Mouse (Mus musculus) spleen, postnatal 10 days (tissue): Measurements from ENCODE around the gene Fam131a.
A peak's percentile ranks its signal among the peaks of the same experiment; 100 is the strongest.
"Not testable (repeated sequence)": the region's sequence is repeated elsewhere in the genome, so short reads cannot be mapped to it uniquely, and the experiment has no call there.

ENCODE experiments used
- DNase-seq, 2 experiments: peaks; one replicate each; pipeline ENCODE4 v3.0.0; 2021 to 2022; ENCODE audit warnings: low spot score in 2 of 2

The Fam131a gene

DNA sequence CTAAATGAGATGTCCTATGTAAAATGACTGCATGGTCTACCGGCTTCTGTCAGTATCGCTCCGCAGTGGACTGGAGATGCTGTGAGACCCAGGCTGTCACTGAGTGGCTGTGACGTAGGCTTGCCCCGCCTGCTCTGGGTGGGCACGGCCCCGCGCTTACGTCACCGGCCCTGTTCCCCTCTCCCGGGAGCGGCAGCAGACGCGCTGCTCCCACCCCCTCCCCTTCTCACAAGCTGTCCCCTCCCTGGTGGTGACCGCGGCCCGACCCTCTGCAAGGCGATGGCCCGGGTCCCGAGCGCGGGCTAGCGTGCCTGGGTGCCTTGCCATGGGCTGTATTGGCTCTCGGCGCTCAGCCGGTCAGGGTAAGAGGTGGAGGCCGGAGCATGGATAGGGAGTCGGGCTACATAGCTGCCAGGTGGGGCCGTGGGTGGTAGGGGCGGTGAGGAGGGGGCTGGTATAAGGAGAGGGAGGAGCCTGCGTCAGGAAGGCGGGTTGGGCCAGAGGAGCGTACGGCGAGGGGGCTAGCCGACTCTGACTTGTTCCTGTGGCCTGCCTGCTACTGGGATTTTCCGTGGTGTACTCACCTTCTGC is at the start of gene Fam131a:
Gene Fam131a, plus strand, starts transcription at position 131 of the 591 bp plus-strand sequence.
- DNase-seq = peak; percentile 59 to 76

DNA sequence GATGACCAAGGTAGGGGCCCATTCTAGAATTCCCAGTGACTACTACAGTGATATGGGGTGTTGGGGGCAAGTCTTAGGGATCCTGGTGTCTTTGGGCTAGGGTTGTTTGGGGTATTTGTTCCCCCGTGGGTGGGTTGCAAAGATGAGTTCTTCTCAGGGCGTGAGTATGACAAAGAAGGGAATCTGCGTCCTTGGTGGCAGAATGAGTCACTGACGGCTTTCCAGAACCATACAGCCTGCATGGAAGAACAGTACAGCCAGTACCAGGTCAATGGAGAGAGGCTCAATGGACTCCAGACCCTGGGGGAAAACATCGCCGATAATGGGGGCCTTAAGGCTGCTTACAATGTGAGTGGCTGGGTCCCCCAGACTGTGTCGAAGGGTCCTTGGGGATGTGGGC is 49.1 kb upstream of the Fam131a start:
- no peak for DNase-seq

DNA sequence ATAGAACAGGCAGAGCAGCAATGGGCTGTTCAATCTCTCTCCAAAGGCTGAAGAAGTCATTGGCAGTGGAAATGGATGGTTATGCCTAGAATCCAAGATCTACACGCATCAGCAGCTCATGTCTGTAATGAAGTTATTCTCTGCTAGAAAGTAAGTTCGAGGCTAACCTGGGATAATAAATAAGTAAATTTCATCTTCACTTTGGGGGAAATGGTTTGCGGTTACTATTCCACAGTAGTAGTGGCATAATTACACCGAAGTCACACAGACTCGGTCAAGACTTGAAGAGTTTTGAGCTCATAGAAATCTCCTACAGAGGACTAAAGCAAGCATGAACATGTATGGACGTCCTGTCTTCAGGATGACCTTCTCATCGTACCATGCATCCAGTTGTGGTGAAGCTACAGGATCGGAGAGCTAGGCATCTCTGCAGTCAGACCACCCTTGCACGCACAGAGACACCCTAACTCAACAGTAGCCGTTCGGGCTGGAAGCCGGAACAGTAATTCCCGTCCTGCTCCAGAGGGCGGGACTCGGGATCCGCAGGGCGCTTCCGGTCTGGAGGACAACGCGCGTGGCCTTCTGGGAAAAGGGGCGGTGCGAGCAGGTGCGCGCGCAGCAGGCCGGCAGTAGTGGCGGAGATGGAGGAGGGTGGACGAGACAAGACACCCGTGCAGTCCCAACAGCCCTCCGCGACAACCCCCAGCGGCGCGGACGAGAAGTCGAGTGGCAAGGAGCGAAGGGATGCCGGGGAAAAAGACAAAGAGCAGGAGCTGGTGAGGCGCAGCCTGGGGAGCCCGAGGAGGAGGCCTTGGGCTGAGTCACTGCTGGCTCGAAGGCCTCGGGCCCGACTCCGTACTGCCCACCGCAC is 41.7 kb upstream of the Fam131a start, which contains the start of gene Psmd2:
Gene Psmd2, plus strand, starts transcription at position 577 of the 871 bp plus-strand sequence.
- DNase-seq = peak; percentile 99

DNA sequence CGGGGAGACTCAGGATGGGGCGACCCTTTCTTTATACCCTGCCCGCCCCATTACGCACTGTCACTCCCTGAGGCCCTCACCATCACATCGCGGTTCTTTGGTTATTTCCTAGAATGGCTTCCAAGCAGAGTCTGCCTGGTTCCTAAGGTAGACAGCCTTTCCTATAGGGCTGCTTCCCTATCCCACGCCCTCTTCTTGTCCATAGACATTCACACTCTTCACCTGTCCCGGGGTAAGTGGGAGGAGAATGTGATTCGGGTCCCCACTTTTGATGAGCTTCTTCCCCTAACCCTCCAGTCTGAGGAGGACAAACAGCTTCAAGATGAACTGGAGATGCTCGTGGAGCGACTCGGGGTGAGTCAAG is 41.1 kb upstream of the Fam131a start:
- DNase-seq = no peak

DNA sequence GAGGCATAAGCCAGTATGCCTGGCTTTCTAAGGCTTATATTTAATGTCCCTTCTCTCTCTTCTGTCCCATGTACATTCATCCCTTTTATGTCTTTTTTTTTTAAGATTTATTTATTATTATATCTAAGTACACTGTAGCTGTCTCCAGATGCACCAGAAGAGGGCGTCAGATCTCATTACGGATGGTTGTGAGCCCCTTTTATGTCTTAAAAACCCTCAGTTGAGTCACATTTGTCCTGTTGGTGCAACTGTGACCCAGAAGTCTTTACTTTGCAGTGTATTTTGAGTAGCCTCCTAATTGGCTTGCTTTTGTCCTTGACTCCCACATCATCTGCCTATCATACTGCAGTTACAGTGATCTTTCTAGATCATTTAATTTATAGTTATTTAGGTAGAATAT is 39.7 kb upstream of the Fam131a start:
- DNase-seq = no peak

DNA sequence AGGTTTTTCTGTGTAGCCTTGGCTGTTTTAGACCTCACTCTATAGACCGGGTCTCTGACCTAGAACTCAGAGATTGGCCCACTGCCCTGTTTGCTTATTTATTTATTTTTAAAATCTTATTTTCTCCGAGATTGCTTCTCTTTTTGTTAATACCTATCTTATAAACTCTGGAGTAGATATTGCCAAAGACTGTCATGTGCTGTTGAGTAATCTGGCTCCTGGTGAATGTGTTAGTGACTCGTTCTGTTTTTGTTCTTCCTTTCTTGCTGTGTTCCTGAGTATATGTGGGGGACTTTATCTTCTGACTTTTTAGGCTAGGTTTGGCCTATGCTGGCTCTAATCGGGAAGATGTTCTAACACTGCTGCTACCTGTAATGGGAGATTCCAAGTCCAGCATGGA is 35.4 kb upstream of the Fam131a start:
- no peak for DNase-seq

DNA sequence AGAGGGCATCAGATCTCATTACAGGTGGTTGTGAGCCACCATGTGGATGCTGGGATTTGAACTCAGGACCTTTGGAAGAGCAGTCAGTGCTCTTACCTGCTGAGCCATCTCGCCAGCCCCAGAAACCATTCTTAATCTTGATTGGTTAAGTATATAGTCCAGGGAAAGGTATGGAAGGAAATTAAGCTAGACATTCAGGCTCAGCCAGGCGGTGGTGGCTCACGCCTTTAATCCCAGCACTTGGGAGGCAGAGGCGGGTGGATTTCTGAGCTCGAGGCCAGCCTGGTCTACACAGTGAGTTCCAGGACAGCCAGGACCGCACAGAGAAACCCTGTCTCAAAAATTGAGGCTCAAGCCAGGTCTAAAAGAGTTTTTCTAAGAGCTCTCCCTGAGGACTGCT is 25.0 kb upstream of the Fam131a start, which contains the start of gene Eif4g1:
Gene Eif4g1, plus strand, starts transcription at position 301 of the 400 bp plus-strand sequence.
- not testable (repeated sequence) for DNase-seq

DNA sequence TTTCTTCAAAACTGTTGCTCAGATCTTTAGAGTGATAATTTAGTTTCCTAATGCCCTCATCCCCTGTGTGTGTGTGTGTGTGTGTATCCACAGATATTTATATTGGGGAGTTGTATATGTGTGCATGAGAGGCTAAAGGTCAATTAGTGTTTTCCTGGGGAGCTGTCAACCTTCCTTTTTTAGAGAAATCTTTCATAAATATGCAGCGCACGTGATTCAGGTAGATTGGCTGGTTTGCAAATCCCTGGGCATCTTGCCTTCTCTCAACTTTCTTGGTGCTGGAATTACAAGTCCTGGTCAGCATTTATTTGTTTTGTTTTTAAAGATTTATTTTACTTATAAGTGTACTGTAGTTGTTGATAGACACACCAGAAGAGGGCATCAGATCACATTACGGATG is 22.8 kb upstream of the Fam131a start:
- no peak for DNase-seq

DNA sequence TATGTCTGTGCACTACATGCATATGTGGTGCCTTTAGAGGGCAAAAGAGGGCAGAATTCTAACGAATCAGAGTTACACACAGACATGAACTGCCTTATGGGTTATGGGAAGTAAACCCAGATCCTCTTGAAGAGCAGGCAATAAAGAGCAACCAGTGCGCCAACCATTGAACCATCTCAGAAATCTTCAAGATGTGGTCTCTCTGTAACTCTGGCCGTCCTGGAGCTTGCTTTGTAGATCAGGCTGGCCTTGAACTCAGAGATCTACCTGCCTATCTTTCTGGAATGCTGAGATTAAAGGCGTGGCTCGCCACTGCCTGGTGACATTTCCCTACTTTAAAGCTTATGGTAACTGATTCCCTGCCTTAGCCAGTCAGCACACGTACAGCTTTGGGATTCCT is 21.2 kb upstream of the Fam131a start:
- no peak for DNase-seq

DNA sequence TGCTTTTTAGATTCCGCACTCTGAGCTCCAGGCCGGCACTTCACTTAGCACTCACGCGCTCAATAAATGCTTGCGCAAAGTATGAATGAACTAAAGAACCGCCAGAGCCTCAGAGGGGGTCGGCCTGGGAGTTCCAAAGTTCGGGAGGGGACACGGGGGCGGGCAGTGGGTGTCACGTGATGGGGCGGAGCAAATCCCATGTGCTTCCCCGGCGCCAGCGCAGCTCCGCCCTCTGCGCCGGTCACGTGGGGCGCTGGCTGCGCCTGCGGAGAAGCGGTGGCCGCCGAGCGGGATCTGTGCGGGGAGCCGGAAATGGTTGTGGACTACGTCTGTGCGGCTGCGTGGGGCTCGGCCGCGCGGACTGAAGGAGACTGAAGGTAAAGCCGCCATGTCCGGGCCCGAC is 20.5 kb upstream of the Fam131a start:
- DNase-seq = peak; percentile 93 to 96

DNA sequence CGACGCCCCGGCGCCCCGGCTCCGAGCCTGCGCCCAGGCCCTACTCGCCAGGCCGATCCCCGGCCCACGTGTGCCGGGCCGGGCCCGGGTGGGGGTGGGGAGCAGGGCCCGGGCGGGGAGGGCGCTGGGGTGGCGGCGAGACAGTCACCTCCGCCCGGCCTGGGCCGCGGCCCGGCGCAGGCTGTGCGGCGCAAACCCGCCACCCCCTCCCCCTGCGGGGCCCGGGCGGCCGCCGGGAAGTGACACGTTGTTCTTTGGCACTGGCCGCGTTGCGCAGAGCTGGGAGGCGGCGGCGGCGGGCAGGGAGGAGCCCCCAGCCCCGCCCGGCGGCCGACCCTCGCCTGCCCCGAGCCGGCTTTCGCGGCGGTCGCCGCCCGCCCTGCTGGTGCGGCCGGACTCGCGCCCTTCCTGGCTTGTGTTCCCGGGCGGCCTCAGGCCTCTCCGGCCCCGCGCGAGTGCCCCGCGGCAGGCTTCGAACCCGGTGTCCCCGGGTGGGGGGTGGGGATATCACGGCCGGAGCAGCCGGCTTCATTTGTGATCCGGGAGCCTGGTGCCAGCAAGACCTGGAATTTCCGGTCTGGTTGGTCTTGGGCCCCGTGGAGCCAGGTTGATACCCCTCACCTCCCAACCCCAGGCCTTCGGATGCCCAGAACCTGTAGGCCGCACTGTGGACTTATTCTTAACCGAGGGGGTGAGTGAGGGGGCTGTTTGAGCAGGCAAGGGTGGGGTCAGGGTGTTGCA is 19.9 kb upstream of the Fam131a start:
- DNase-seq = peak; percentile 55 to 63

DNA sequence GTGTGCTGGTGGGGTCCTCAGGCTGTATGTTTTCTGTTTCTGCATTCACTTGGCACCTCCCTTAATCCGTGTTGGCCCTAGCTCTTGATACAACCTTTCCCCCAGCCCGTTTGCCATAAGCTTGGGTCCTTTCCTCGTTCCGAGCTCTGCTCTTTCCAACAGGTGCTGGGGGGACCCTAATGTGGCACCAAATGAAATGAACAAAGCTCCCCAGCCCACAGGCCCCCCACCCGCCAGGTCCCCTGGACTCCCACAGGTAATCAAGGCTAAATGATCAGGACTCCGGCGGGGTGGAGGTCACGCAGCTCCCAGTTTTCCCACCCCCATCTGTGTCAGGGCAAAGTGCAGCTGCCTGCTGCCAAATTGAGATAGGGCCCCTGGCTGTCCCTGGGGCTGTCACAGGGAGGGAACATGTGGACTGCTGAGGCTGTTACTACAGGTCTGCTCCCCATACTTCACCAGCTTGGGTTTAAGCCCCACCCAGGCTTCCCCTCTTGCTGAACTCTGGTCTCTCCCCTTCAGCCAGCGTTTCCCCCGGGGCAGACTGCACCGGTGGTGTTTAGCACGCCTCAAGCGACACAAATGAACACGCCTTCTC is 19.2 kb upstream of the Fam131a start:
- DNase-seq = peak; percentile 61 to 66

DNA sequence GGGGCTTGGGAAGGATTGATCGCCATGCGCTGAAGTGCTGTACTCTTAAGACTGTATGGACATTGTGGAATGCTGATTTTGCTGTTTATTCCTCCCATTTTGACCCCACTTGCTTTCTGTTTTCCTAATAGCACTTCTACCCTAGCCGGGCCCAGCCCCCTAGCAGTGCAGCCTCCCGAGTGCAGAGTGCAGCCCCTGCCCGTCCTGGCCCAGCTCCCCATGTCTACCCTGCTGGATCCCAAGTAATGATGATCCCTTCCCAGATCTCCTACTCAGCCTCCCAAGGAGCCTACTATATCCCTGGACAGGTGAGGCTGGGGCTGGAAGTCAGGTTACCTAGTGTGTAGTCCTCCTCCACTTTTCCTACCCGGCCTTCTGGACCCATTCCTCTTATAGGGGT is 17.8 kb upstream of the Fam131a start:
- DNase-seq = no peak

DNA sequence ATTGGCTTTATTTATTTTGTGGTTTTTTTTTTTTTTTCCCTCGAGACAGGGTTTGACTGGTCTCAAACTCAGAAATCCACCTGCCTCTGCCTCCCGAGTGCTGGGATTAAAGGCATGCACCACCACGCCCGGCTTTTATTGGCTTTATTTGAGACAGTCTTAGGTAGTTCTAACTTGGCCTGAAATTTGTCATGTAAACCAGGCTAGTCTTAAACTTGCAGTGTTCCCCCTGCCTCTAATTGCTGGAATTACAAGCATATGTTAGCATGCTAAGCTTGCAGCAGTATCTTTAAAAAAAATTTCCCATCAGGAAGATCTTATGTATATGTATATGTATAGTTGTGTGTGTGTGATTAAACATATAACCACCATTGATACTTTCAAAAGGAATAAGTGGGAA is 16.3 kb upstream of the Fam131a start:
- no peak for DNase-seq

DNA sequence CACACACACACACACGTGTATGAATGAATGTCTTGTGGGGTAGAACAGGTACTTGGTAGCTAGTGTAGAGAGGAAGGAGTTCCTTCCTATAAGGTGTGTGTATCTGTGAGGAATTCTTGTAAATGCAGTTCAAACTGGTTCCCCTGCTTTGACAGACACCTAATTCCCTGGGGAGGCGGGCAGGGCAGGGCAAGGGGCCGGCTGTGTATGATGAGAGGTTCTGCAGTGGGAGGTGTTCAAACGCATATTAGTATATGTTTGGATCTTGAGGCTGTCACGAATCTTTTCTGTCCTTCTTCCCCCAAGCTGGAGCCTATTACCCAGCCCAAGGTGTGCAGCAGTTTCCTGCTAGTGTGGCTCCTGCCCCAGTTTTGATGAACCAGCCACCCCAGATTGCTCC is 15.7 kb upstream of the Fam131a start:
- no peak for DNase-seq

DNA sequence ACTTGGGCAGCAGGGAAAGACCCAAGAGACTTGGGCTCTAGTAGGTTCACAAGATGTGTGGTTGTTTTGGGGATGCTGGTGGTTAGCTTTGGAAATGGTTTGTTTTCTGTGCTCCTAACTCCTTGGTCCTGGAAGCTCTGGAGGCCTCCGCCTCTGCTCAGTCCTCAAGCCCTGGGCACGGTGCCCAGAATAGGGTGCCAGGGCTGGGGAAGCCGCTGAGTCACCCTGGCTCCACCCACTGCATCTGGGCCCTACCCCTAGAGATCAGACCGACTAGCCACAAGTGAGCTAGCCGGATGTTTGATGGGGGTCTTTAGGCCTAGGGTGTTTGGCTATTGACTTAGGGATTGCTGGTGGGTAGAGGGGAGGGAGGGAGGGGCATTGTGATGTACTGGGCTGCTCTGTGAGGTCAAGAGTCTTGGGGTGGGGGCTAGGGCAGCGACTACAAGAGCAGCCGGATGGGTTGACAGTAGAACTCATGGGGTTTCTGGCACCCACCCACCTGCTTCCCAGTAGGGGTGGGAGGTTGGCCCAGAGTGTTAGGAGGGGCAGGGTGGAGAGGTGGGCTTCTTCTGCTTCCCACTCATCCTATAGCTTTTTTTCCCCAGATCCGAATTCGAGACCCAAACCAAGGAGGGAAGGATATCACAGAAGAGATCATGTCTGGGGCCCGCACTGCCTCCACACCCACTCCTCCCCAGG is 14.9 kb upstream of the Fam131a start:
- peak; percentile 81 to 95 for DNase-seq

DNA sequence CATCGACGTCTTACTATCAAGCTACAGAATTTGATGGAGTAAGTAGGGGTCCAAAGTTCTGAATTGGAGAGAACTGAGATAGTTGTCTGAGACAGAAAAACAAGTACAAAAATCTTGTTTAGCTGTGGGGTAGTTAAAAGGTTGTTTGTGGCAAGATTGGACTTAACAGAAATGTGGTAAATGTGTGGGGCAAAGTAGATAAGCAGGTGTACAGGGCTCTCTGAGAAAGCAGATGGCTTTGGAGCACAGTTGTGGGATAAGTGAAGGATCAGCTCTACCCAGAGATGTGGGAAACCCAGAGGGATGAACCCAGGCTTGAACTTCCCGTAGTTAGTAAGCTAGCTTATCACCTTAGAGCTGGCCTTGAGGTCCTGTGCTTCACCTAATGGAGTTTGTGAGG is 2.3 kb upstream of the Fam131a start:
- DNase-seq = no peak

DNA sequence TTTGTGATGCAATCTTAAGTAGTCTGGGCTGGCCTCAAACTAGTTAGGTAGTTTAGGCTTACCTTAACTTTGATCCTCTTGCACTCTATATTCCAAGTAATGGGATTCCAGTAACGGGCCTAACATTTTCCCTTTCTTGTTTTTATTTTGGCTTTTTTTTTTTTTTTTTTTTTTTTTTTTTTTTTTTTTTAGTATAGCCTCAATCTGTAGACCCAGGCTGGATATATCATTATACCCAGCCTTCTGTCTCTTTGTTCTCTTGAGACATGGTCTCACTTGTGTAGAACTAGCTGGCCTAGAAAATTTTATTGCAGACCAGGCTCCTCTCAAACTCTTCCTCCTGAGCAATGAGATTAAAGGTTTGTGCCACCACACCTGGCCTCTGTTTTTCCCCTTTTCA is 1.4 kb upstream of the Fam131a start:
- no peak for DNase-seq

DNA sequence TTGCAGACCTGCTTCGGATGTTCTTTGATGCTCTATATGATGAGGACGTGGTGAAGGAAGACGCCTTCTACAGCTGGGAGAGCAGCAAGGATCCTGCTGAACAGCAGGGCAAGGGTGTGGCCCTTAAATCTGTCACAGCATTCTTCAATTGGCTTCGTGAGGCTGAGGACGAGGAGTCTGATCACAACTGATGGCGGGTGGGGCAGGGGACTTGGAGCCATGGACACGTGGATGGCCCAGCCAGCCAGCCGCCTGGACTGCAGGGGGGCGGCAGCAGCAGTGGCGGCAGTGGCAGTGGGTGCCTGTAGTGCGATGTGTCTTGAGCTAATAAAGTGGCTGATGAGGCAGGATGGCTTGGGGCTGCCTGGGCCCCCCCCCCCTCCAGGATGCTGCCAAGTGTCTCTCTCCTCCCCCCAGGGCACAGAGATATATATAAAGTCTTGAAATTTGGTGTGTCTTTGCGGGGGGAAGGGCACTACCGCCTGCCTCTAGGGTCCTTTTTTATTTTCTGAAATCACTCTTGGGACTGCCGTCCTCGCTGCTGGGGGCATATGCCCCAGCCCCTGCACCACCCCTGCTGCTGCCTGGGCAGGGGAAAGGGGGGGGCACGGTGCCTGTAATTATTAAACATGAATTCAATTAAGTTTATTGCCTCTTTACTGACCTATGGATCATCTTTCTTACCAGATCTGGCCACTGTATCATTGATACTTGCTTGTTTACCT is 638 bp upstream of the Fam131a start:
- DNase-seq = peak in 1 of 2 experiments; percentile 15

DNA sequence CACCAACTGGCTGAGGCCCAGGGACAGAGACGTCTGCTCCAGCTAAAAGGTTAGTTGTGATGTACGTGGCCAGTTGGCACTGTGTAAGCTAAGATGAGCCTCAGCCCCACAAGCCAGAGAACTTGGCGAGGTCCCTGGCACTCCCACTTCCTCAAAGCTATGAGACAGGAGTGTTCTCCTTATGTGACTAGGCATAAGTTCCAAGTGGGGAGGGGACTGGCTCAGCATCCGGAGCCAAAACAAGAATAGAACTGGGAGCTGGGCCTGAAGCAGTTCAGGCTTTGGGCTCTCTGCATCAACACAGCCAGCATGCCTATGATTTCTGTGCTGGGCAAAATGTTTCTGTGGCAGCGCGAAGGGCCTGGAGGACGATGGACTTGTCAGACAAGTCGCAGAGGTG is 1.7 kb downstream of the Fam131a start:
- peak; percentile 13 to 21 for DNase-seq
